In genomic region chr3:97942260-97942950, GRCm38 (mm10) we compare ENCODE assay signal across 7 mouse cellular contexts. TPM values are rescaled to one million over a fixed set of nuclear protein-coding genes. Genes with fewer than 3 reads are reported as not detected.
A peak's percentile ranks its signal among the peaks of the same experiment; 100 is the strongest.
DNase-seq lines count a peak whose midpoint lies in the region; ATAC-seq lines count a peak whose summit lies in the region.

No protein-coding gene starts in this region.

- peak; percentile 92 for DNase-seq in 416B (ENCODE audit: low read depth)
- peak; percentile 76 for DNase-seq in MN1 (ENCODE audit: low spot score)
- DNase-seq in liver, embryonic 11.5 days (ENCODE audit: low spot score): no peak
- DNase-seq in layer of hippocampus, adult 9-11 months: no peak

- H3K9ac ChIP-seq in forebrain, embryonic 15.5 days (replicated peaks): peak overlapping the region; percentile 1; the same call in 1 of the 2 replicates
- H3K9ac ChIP-seq in hindbrain, embryonic 13.5 days: peak overlapping the region; percentile 56
- H3K9ac ChIP-seq in liver, embryonic 11.5 days (ENCODE audit: low read depth, low read length): peak overlapping the region; percentile 54

- 0 out of 2 replicates have a peak overlapping the region, but pooled peaks have one; percentile 16 for H3K27ac ChIP-seq in forebrain, embryonic 15.5 days (replicated peaks)
- no peak overlapping the region; the same call in 1 of the 2 replicates for H3K27ac ChIP-seq in hindbrain, embryonic 13.5 days
- H3K27ac ChIP-seq in liver, embryonic 11.5 days (ENCODE audit: low read depth, low read length): peak overlapping the region; percentile 62

- H3K4me3 ChIP-seq in forebrain, embryonic 15.5 days: peak overlapping the region; percentile 6; the same call in 1 of the 2 replicates
- H3K4me3 ChIP-seq in hindbrain, embryonic 13.5 days: 0 out of 2 replicates have a peak overlapping the region, but pooled peaks have one; percentile 19
- H3K4me3 ChIP-seq in liver, embryonic 11.5 days (ENCODE audit: low read depth, low read length): peak overlapping the region; percentile 36

- H3K27me3 ChIP-seq in forebrain, embryonic 15.5 days: no peaks in the 10 kb centered on the region
- H3K27me3 ChIP-seq in hindbrain, embryonic 13.5 days: peaks cover under 1% of the 10 kb centered on the region; the same call in 1 of the 2 replicates
- H3K27me3 ChIP-seq in liver, embryonic 11.5 days (replicated peaks; ENCODE audit: control insufficient read depth, insufficient read depth, low read length): no peaks in the 10 kb centered on the region

- H3K4me1 ChIP-seq in forebrain, embryonic 15.5 days: peaks cover 43% of the 10 kb centered on the region
- H3K4me1 ChIP-seq in hindbrain, embryonic 13.5 days (replicated peaks): peaks cover 51% of the 10 kb centered on the region
- peaks cover 61% of the 10 kb centered on the region for H3K4me1 ChIP-seq in liver, embryonic 11.5 days (replicated peaks; ENCODE audit: control insufficient read depth, insufficient read depth, low read length)

- H3K9me3 ChIP-seq in forebrain, embryonic 15.5 days: no peaks in the 10 kb centered on the region
- H3K9me3 ChIP-seq in hindbrain, embryonic 13.5 days: no peaks in the 10 kb centered on the region
- H3K9me3 ChIP-seq in liver, embryonic 11.5 days (ENCODE audit: control insufficient read depth, low read length): no peaks in the 10 kb centered on the region

- ATAC-seq in forebrain, embryonic 15.5 days (replicated peaks): no peak; the same call in 1 of the 2 replicates
- ATAC-seq in hindbrain, embryonic 13.5 days (ENCODE audit: low FRiP score): peak; percentile 44
- ATAC-seq in liver, embryonic 11.5 days (replicated peaks; ENCODE audit: low FRiP score): peak; percentile 77
- peak; percentile 52 for ATAC-seq in monocyte, adult 5-6 weeks (replicated peaks; ENCODE audit: insufficient number of reproducible peaks, low FRiP score, low TSS enrichment, poor library complexity, severe bottlenecking)

- peak overlapping the region; percentile 29 for H3K4me2 ChIP-seq in forebrain, embryonic 15.5 days (replicated peaks)
- H3K4me2 ChIP-seq in hindbrain, embryonic 13.5 days: peak overlapping the region; percentile 46
- peak overlapping the region; percentile 64 for H3K4me2 ChIP-seq in liver, embryonic 11.5 days

- WGBS in forebrain, embryonic 15.5 days: 12% methylated on average over 16 of the region's 16 CpGs
- 5% methylated on average over 16 of the region's 16 CpGs for WGBS in hindbrain, embryonic 13.5 days
- WGBS in liver, embryonic 11.5 days: 3% methylated on average over 16 of the region's 16 CpGs

- no peaks in the 10 kb centered on the region for H3K36me3 ChIP-seq in forebrain, embryonic 15.5 days
- no peaks in the 10 kb centered on the region for H3K36me3 ChIP-seq in hindbrain, embryonic 13.5 days
- no peaks in the 10 kb centered on the region for H3K36me3 ChIP-seq in liver, embryonic 11.5 days (ENCODE audit: control insufficient read depth, insufficient read depth, low read length)

RNA-seq across cellular contexts. Expression of gene Sec22b, which starts 41.4 kb away (rescaled TPM):
- 104 and 108 TPM in 2 replicates for polyA plus RNA-seq in forebrain, embryonic 15.5 days (2015; fragmentation: Nextera tagmentation; extraction: Ambion mirVana)
- 103 and 105 TPM in 2 replicates for polyA plus RNA-seq in hindbrain, embryonic 13.5 days (2015; fragmentation: Nextera tagmentation; extraction: Ambion mirVana)
- polyA plus RNA-seq in liver, embryonic 11.5 days (2014; fragmentation: Nextera tagmentation; extraction: Ambion mirVana): 109 and 113 TPM in 2 replicates
- total RNA-seq in monocyte, adult 5-6 weeks (2017): 37.7 to 62.2 TPM (median 46.2 TPM) in 3 replicates

RNA-seq across cellular contexts. Expression of gene Pde4dip, which starts 53.9 kb away (rescaled TPM):
- 67.6 and 73.1 TPM in 2 replicates for polyA plus RNA-seq in forebrain, embryonic 15.5 days (2015; fragmentation: Nextera tagmentation; extraction: Ambion mirVana)
- 58.6 and 60.4 TPM in 2 replicates for polyA plus RNA-seq in hindbrain, embryonic 13.5 days (2015; fragmentation: Nextera tagmentation; extraction: Ambion mirVana)
- 16.8 and 16.9 TPM in 2 replicates for polyA plus RNA-seq in liver, embryonic 11.5 days (2014; fragmentation: Nextera tagmentation; extraction: Ambion mirVana)
- total RNA-seq in monocyte, adult 5-6 weeks (2017): 16.0 to 25.4 TPM (median 16.5 TPM) in 3 replicates

Comparison
In these comparisons a context has a peak if more than half of its experiments do, and no peak if none do; other contexts are left out.
1. DNase-seq: peak in 416B (single experiment) and MN1 (single experiment); none in liver, embryonic 11.5 days (single experiment) and layer of hippocampus, adult 9-11 months (single experiment).
2. H3K9ac ChIP-seq: peak in every context shown above with its lines; median percentile 56 in hindbrain, embryonic 13.5 days; 54 in liver, embryonic 11.5 days; 1 in forebrain, embryonic 15.5 days.
3. Peak in every context shown above with its lines, with median percentiles within 50 percentile points of each other: H3K4me2 ChIP-seq and H3K4me3 ChIP-seq.